Mouse (Mus musculus): ENCODE measurements around the gene Mylip. TPM values are rescaled to one million over a fixed set of nuclear protein-coding genes. Genes with fewer than 3 reads are reported as not detected.

Gene Mylip
- polyA plus RNA-seq, 1 experiment, result 6.4 TPM

- TF ChIP-seq EP300 (IDR thresholded peaks at IDR 0.05; ENCODE audit: insufficient read depth, low read depth, low read length) (no peak), CTCF (IDR thresholded peaks at IDR 0.05; ENCODE audit: low read depth, low read length) (no peak), POLR2A (IDR thresholded peaks at IDR 0.05; ENCODE audit: insufficient read depth, low read length) (no peak)
- Histone ChIP-seq H3K27ac (ENCODE audit: insufficient read depth, low read length) (no peak overlapping the region), H3K4me3 (ENCODE audit: low read depth, low read length) (no peak overlapping the region), H3K27me3 (ENCODE audit: control insufficient read depth, insufficient read depth, low read length, poor library complexity, severe bottlenecking) (no peaks in the 10 kb centered on the region), H3K36me3 (ENCODE audit: control insufficient read depth, insufficient read depth, low read length, poor library complexity, severe bottlenecking) (no peaks in the 10 kb centered on the region), H3K4me1 (ENCODE audit: control insufficient read depth, insufficient read depth, low read length) (no peaks in the 10 kb centered on the region), H3K9ac (ENCODE audit: low read depth, poor library complexity, severe bottlenecking) (no peak overlapping the region), H3K9me3 (replicated peaks; ENCODE audit: control insufficient read depth, insufficient read depth, low read length, poor library complexity, severe bottlenecking) (no peaks in the 10 kb centered on the region; the same call in 1 of the 2 replicates)
These were observed 67.9 kb downstream of the Mylip start for GRCm38 (mm10) chr13:45457459-45457858.

GRCm38 (mm10) chr13:45460177-45460576, 70.6 kb downstream of the Mylip start:
- Histone ChIP-seq H3K36me3 (ENCODE audit: control insufficient read depth, insufficient read depth, low read length, poor library complexity, severe bottlenecking) (no peaks in the 10 kb centered on the region), H3K27me3 (ENCODE audit: control insufficient read depth, insufficient read depth, low read length, poor library complexity, severe bottlenecking) (no peaks in the 10 kb centered on the region), H3K9ac (ENCODE audit: low read depth, poor library complexity, severe bottlenecking) (no peak overlapping the region), H3K4me3 (ENCODE audit: low read depth, low read length) (no peak overlapping the region), H3K27ac (ENCODE audit: insufficient read depth, low read length) (no peak overlapping the region), H3K4me1 (ENCODE audit: control insufficient read depth, insufficient read depth, low read length) (no peaks in the 10 kb centered on the region), H3K9me3 (replicated peaks; ENCODE audit: control insufficient read depth, insufficient read depth, low read length, poor library complexity, severe bottlenecking) (no peaks in the 10 kb centered on the region; the same call in 1 of the 2 replicates)
- TF ChIP-seq CTCF (IDR thresholded peaks at IDR 0.05; ENCODE audit: low read depth, low read length), result no peak
- TF ChIP-seq POLR2A (IDR thresholded peaks at IDR 0.05; ENCODE audit: insufficient read depth, low read length), result no peak
- TF ChIP-seq EP300 (IDR thresholded peaks at IDR 0.05; ENCODE audit: insufficient read depth, low read depth, low read length), result no peak

- H3K9ac ChIP-seq (ENCODE audit: low read depth, poor library complexity, severe bottlenecking), result no peak overlapping the region
- H3K4me3 ChIP-seq (ENCODE audit: low read depth, low read length), result no peak overlapping the region
- H3K27me3 ChIP-seq (ENCODE audit: control insufficient read depth, insufficient read depth, low read length, poor library complexity, severe bottlenecking), result no peaks in the 10 kb centered on the region
- TF ChIP-seq POLR2A (IDR thresholded peaks at IDR 0.05; ENCODE audit: insufficient read depth, low read length), result no peak
- TF ChIP-seq CTCF (IDR thresholded peaks at IDR 0.05; ENCODE audit: low read depth, low read length), result no peak
- TF ChIP-seq EP300 (IDR thresholded peaks at IDR 0.05; ENCODE audit: insufficient read depth, low read depth, low read length), result no peak
- no peaks in the 10 kb centered on the region for H3K4me1 ChIP-seq (ENCODE audit: control insufficient read depth, insufficient read depth, low read length)
- H3K36me3 ChIP-seq (ENCODE audit: control insufficient read depth, insufficient read depth, low read length, poor library complexity, severe bottlenecking), result no peaks in the 10 kb centered on the region
- no peaks in the 10 kb centered on the region; the same call in 1 of the 2 replicates for H3K9me3 ChIP-seq (replicated peaks; ENCODE audit: control insufficient read depth, insufficient read depth, low read length, poor library complexity, severe bottlenecking)
- no peak overlapping the region for H3K27ac ChIP-seq (ENCODE audit: insufficient read depth, low read length)
These were observed 71.9 kb downstream of the Mylip start for GRCm38 (mm10) chr13:45461370-45461958.

Other genes with a start within 250 kb of the Mylip start
- 6.9 and 7.6 TPM in 2 replicates for gene Gmpr, start 117.7 kb downstream of the Mylip start, polyA plus RNA-seq (2011; ENCODE audit: insufficient read depth, insufficient read length, low read depth, missing spikeins)

Measured in ES-Bruce4 (cell line).